Mouse (Mus musculus) G1E (cell line): ENCODE data around the gene C87436. TPM values are rescaled to one million over a fixed set of nuclear protein-coding genes. Genes with fewer than 3 reads are reported as not detected.
A peak's percentile ranks its signal among the peaks of the same experiment; 100 is the strongest.

Source experiments
- ATAC-seq: 2 replicates; pipeline ENCODE4 v1.8.0; 2016; ENCODE audit warnings: mild to moderate bottlenecking; ENCODE audit not compliant: insufficient number of reproducible peaks, poor library complexity, low FRiP score, severe bottlenecking; ENCODE audit errors: extremely low read depth
- DNase-seq: peaks from one replicate; pipeline ENCODE4 v3.0.0; 2012; ENCODE audit warnings: low spot score
- H3K27me3 ChIP-seq: 2 replicates; pipeline ENCODE4 v1.6.1; 2012; ENCODE audit warnings: mild to moderate bottlenecking, low read length, inconsistent platforms; ENCODE audit not compliant: insufficient read depth
- H3K36me3 ChIP-seq: replicated peaks from 2 replicates; pipeline ENCODE3; 2012; ENCODE audit warnings: mild to moderate bottlenecking, inconsistent platforms
- H3K4me1 ChIP-seq: 2 replicates; pipeline ENCODE4 v1.6.1; 2012; ENCODE audit warnings: low read depth, low read length, inconsistent platforms, mixed read lengths; ENCODE audit not compliant: insufficient read depth
- H3K4me3 ChIP-seq: 2 replicates; pipeline ENCODE4 v1.5.1; 2012; ENCODE audit warnings: low read depth, mild to moderate bottlenecking, inconsistent platforms, low read length, moderate library complexity, mixed read lengths
- H3K9me3 ChIP-seq: replicated peaks from 2 replicates; pipeline ENCODE4 v1.6.1; 2012; ENCODE audit warnings: inconsistent platforms
- CTCF ChIP-seq: IDR thresholded peaks from 2 replicates; pipeline ENCODE4 v1.5.1; 2012; ENCODE audit warnings: low read depth, low read length, inconsistent platforms, mixed read lengths
- GATA1 ChIP-seq: IDR thresholded peaks from 2 replicates; pipeline ENCODE4 v1.6.1; 2012; ENCODE audit warnings: borderline replicate concordance, low read length, inconsistent platforms, mixed read lengths
- GATA2 ChIP-seq: IDR thresholded peaks from 2 replicates; pipeline ENCODE4 v1.6.1; 2012; ENCODE audit warnings: low read depth, low read length, inconsistent platforms, borderline replicate concordance
- POLR2AphosphoS5 ChIP-seq: IDR thresholded peaks from 2 replicates; pipeline ENCODE4 v1.6.1; 2012; ENCODE audit warnings: low read depth, low read length, inconsistent platforms; ENCODE audit not compliant: insufficient replicate concordance
- TAL1 ChIP-seq: conservative IDR thresholded peaks from 2 replicates; pipeline ENCODE4 v1.6.1; 2012; ENCODE audit warnings: low read depth, low read length, inconsistent platforms, mixed read lengths
- polyA plus RNA-seq: library from polyadenylated mRNA; stranded (reverse); fragments of >175 nt; gene quantifications from 2 replicates; pipeline ENCODE4 v1.2.3, GENCODE M21; 2012
- total RNA-seq, 2 experiments: library from RNA; stranded (forward) in 1 of 2; stranded (reverse) in 1 of 2; fragments of 200-1000 nt in 1 of 2; fragments of >200 nt in 1 of 2; fragmentation: Nextera tagmentation in 1 of 2; gene quantifications; 2 replicates each; pipeline ENCODE4 v1.2.3; 2014 to 2017

The C87436 gene
- total RNA-seq (2014; fragmentation: Nextera tagmentation) (33.0 and 37.6 TPM in 2 replicates), total RNA-seq (2017) (22.3 and 23.2 TPM in 2 replicates), polyA plus RNA-seq (4.4 and 7.0 TPM in 2 replicates)

DNA sequence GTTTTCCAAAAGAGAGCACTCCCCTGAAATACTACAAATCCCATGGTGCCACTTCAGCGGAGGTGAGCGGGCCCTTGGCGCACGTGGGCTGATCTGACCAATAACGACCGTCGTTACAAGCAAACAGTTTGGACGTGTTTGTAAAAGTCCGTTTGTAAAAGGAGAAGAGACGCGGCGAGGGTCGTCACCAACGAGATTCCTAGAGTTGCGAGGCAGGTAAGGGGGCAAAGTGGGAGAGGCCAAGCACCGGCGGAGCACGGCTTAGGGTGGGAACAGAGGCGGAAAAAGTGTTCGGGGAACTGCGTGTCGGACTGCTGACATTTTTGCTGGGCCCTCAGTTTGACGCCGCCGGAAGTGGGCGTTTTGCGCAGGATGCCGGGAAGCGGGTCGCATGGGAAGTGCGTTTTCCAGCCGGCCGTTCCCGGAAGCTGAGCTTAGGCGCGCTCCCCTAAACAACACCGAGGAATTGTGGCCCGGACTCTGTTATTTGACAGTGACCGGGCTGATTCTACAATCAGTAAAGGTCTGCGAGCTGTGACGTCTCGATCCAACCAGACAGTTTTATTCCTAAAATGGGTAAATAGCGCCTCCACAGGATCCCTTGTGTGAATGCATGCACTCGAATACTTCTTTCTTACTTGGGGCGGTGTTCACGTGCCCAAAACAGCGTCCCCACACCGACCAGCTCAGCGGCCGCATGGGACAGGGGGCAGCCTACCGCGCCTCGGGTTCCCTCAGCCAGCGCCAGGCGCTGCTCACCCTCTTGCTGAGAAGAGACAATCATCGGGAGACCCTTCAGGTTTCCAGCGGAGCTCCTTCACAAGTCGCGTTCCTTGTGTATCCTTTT is at the start of gene C87436:
Gene C87436, plus strand, starts transcription at position 103 of the 847 bp plus-strand sequence.
- Histone ChIP-seq H3K27me3 (no peaks in the 10 kb centered on the region), H3K9me3 (no peaks in the 10 kb centered on the region), H3K4me3 (peak within 1 kb of the TSS; percentile 83), H3K36me3 (peaks cover 64% of the 10 kb centered on the region), H3K4me1 (peaks cover 16% of the 10 kb centered on the region)
- ATAC-seq (peak; percentile 81), DNase-seq (peak; percentile 92)
- TF ChIP-seq GATA2 (no peak), CTCF (0 out of 2 replicates have a peak, but pooled peaks have one; percentile 6)

DNA sequence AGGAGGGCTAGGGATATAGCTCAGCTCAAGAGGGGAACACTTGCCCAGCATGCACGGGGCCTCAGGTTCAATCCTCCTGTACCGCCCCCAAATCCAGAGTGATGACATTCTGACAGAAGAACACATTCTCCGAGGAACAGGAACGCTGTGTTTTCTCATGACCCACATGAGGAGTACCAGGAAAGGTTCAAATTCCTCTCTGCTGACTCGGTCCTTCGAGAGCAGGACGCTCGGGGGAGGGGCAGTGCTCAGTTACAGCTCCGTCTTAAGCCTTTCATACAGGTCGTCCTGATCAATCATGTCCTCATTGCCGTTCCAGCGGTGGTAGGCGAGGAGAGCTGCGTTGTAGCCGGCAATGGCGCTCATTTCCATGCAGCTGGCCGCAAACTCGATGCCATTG is 49.7 kb upstream of the C87436 start:
- DNase-seq = no peak

DNA sequence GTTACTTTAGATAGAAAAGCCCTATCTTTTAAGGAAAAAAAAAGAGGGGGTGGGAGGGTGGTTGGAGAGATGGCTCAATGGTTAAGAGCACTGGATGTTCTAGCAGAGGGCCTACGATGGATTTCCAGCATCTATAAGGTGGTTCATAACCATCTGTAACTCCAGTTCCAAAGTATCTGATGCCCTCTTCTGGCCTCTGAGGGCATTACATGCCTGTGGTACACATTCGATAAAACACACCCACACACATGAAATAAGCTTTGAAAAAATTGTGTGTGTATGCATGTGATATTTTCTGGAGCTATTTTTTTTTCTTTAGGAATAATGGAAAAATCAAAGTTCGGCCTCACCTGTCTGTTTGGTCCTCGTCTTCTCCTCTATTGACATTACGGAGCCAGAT is 46.8 kb upstream of the C87436 start:
- Histone ChIP-seq H3K36me3 (peaks cover 88% of the 10 kb centered on the region), H3K27me3 (no peaks in the 10 kb centered on the region), H3K4me1 (peaks cover 37% of the 10 kb centered on the region), H3K4me3 (no peak overlapping the region), H3K9me3 (no peaks in the 10 kb centered on the region)
- no peak for TF ChIP-seq GATA1
- TF ChIP-seq TAL1 = no peak
- no peak for TF ChIP-seq CTCF
- no peak for TF ChIP-seq GATA2
- ATAC-seq = no peak
- DNase-seq = no peak

More for the DNA sequence above, 49.7 kb upstream of the C87436 start:
- peaks cover 80% of the 10 kb centered on the region for H3K36me3 ChIP-seq
- no peaks in the 10 kb centered on the region for H3K9me3 ChIP-seq
- ATAC-seq = no peak
- H3K27me3 ChIP-seq = no peaks in the 10 kb centered on the region
- H3K4me1 ChIP-seq = peaks cover 33% of the 10 kb centered on the region
- no peak for TF ChIP-seq GATA2
- no peak for TF ChIP-seq CTCF
- no peak for TF ChIP-seq POLR2AphosphoS5
- no peak for TF ChIP-seq GATA1
- TF ChIP-seq TAL1 = no peak
- H3K4me3 ChIP-seq = no peak overlapping the region

- no peak overlapping the region for H3K4me3 ChIP-seq
- H3K36me3 ChIP-seq = peaks cover 72% of the 10 kb centered on the region
- no peaks in the 10 kb centered on the region for H3K27me3 ChIP-seq
- no peak for TF ChIP-seq CTCF
- no peak for TF ChIP-seq POLR2AphosphoS5
- TF ChIP-seq TAL1 = no peak
- TF ChIP-seq GATA2 = no peak
- no peak for TF ChIP-seq GATA1
- H3K9me3 ChIP-seq = no peaks in the 10 kb centered on the region
- peaks cover 47% of the 10 kb centered on the region for H3K4me1 ChIP-seq
- DNase-seq (no peak), ATAC-seq (no peak)
These were observed 45.0 kb upstream of the C87436 start for GRCm38 (mm10) chr6:86393187-86393586.

DNA sequence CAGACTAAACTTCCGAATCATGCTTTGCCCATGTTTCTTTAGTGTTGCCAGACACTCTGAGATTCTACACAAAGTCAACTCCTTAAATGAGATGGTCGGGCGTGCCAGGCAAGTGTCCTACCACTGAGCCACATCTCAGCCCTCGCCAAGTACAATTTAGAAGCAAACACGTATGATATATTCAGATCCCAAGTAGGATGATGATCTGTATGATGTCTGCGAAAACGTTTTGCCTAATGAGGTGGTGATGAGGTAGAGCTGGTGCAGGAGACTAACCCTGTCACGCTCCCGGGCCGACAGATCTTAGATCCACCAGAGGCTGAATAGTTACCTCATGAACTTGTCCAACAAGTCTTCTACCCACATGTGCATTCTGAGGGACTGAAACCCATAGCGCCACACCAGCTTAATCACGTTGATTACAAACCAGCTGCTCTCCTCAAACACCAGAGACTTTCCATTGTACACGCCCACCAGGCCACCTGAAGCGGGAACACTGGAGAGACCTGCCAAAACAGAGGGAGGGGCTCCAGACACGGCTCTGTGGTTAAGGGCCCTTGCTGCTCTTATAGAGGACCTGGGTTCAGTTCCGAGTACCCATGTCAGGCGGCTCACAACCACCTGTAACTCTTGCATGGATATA is 44.0 kb upstream of the C87436 start:
- peaks cover 62% of the 10 kb centered on the region for H3K36me3 ChIP-seq
- no peaks in the 10 kb centered on the region for H3K27me3 ChIP-seq
- peaks cover 41% of the 10 kb centered on the region for H3K4me1 ChIP-seq
- DNase-seq (no peak), ATAC-seq (no peak)
- H3K9me3 ChIP-seq = no peaks in the 10 kb centered on the region
- no peak overlapping the region for H3K4me3 ChIP-seq
- TF ChIP-seq POLR2AphosphoS5 (no peak), TAL1 (no peak), GATA2 (no peak), CTCF (no peak), GATA1 (no peak)

GRCm38 (mm10) chr6:86395021-86395420 is 43.2 kb upstream of the C87436 start:
- TF ChIP-seq GATA1 = no peak
- no peak for TF ChIP-seq POLR2AphosphoS5
- no peak for TF ChIP-seq CTCF
- TF ChIP-seq GATA2 = no peak
- TF ChIP-seq TAL1 = no peak
- H3K4me1 ChIP-seq = peaks cover 44% of the 10 kb centered on the region
- no peak for ATAC-seq
- peaks cover 54% of the 10 kb centered on the region for H3K36me3 ChIP-seq
- no peaks in the 10 kb centered on the region for H3K27me3 ChIP-seq
- no peak for DNase-seq
- H3K9me3 ChIP-seq = no peaks in the 10 kb centered on the region
- H3K4me3 ChIP-seq = no peak overlapping the region; the same call in 1 of the 2 replicates
